Mouse (Mus musculus) CH12.LX (cell line): ENCODE data around the gene Atxn10.

ENCODE experiments used
- CTCF ChIP-seq, 2 experiments: IDR thresholded peaks in 1 of 2; conservative IDR thresholded peaks in 1 of 2; 2 replicates each; pipeline ENCODE4 v1.5.1; 2011 to 2012; ENCODE audit warnings: low read depth in 2 of 2, low read length in 2 of 2, improper control_type of control experiment in 1 of 2, inconsistent platforms in 1 of 2, mild to moderate bottlenecking in 1 of 2, moderate library complexity in 1 of 2
- EP300 ChIP-seq: IDR thresholded peaks from 2 replicates; pipeline ENCODE4 v1.6.1; 2011; ENCODE audit warnings: low read length, improper control_type of control experiment
- ETS1 ChIP-seq: conservative IDR thresholded peaks from 2 replicates; pipeline ENCODE4 v1.6.1; 2012; ENCODE audit warnings: low read depth, mild to moderate bottlenecking, inconsistent platforms, low read length, improper control_type of control experiment, moderate library complexity
- POLR2A ChIP-seq: IDR thresholded peaks from 2 replicates; pipeline ENCODE4 v1.6.1; 2011; ENCODE audit warnings: low read depth, mild to moderate bottlenecking, improper control_type of control experiment, low read length
- POLR2AphosphoS2 ChIP-seq: IDR thresholded peaks from 2 replicates; pipeline ENCODE4 v1.6.1; 2011; ENCODE audit warnings: low read depth, low read length, improper control_type of control experiment
- TBP ChIP-seq: conservative IDR thresholded peaks from 2 replicates; pipeline ENCODE4 v1.6.1; 2011; ENCODE audit warnings: low read depth, low read length, improper control_type of control experiment
- ZKSCAN1 ChIP-seq: IDR thresholded peaks from 2 replicates; pipeline ENCODE4 v1.6.1; 2012; ENCODE audit warnings: low read depth, inconsistent platforms, low read length, improper control_type of control experiment, borderline replicate concordance

- no peak for TF ChIP-seq TBP
- no peak for TF ChIP-seq ZKSCAN1
- TF ChIP-seq POLR2A: no peak
- TF ChIP-seq EP300: no peak
- no peak for TF ChIP-seq ETS1
- TF ChIP-seq CTCF (conservative IDR thresholded peaks at IDR 0.05 in 1 of 2, IDR thresholded peaks at IDR 0.05 in 1 of 2; ENCODE audit: low read depth in 2 of 2, low read length in 2 of 2): no peak
- TF ChIP-seq POLR2AphosphoS2: no peak
Observed at GRCm38 (mm10) chr15:85464823-85465565, 128.9 kb downstream of the Atxn10 start.
